Mouse (Mus musculus): Measurements from ENCODE around the gene Fanca.

DNA sequence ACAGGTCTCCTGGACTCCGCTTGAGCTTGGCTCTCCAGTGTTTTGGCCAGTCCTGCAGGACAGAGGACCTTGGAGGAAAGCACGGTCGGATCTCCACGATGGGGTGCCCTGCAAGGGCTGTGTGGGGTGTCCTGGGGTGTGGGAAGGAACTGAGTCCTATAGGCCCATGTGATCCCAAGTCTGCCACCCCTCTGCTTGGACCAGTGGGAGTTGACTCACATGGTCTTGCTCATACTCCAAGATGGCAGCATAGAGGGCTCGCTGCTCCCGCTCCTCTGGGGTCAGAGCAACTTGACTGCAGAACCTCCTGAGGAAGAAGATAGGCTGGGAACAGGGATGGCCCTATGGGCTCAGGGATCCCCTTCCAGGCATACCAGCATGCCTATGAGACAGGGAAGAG is 70.6 kb downstream of the Fanca start:
- no peak for TF ChIP-seq CTCF (conservative IDR thresholded peaks at IDR 0.05 in 1 of 2, IDR thresholded peaks at IDR 0.05 in 1 of 2; ENCODE audit: low read depth in 2 of 2, low read length in 2 of 2)
- TF ChIP-seq TBP (conservative IDR thresholded peaks at IDR 0.05; ENCODE audit: low read depth, low read length) = no peak
- TF ChIP-seq RAD21 (IDR thresholded peaks at IDR 0.05; ENCODE audit: low read depth, low read length) = no peak
- no peak for TF ChIP-seq CHD2 (IDR thresholded peaks at IDR 0.05; ENCODE audit: low read length)
- no peak for TF ChIP-seq NELFE (IDR thresholded peaks at IDR 0.05; ENCODE audit: low read depth, low read length)
- TF ChIP-seq MXI1 (IDR thresholded peaks at IDR 0.05; ENCODE audit: low read depth, low read length) = no peak
- no peak for TF ChIP-seq ETS1 (conservative IDR thresholded peaks at IDR 0.05; ENCODE audit: low read depth, low read length)
- TF ChIP-seq CHD1 (IDR thresholded peaks at IDR 0.05; ENCODE audit: low read depth, low read length) = no peak
